ENCODE assay signal across 10 mouse cellular contexts in the genomic region with DNA sequence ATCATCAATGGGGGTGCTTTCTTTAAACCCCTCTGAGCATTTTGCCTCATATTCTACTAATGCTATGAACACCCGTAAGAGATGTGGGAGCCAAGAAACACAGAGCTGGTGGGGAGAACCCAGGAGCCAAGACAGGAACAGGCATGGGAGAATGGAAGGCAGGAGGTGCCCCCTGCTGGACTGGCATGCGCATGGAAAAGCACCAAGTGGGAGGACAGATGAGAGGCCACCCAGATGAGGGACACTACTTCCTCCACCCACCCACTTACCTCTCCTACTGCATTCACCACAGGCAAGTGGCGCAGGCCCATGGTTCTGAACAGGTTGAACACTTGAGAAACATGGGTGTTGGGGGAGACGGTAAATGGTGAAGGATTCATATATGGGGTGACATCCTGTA. TPM values are rescaled to one million over a fixed set of nuclear protein-coding genes. Genes with fewer than 3 reads are reported as not detected.
A peak's percentile ranks its signal among the peaks of the same experiment; 100 is the strongest.
DNase-seq lines count a peak whose midpoint lies in the region; ATAC-seq and TF ChIP-seq lines count a peak whose summit lies in the region.
"Had no signal": no experiment of that assay in that cellular context is flagged by ENCODE, and none has a peak within 500 bp of the region (broad histone marks: within the 10 kb centered on the region; RNA-seq: fewer than 3 reads in every experiment).

No protein-coding gene starts in this region.

- H3K4me3 ChIP-seq in layer of hippocampus, adult 2 months: no peak overlapping the region
- no peak overlapping the region for H3K4me3 ChIP-seq in stomach, postnatal 0 days (ENCODE audit: low read depth, low read length)
- H3K4me3 ChIP-seq: midbrain, embryonic 12.5 days had no signal

- no peak overlapping the region for H3K4me2 ChIP-seq in stomach, postnatal 0 days (replicated peaks; ENCODE audit: low read depth)
- H3K4me2 ChIP-seq: midbrain, embryonic 12.5 days had no signal

- H3K27ac ChIP-seq in layer of hippocampus, adult 2 months: no peak overlapping the region
- no peak overlapping the region for H3K27ac ChIP-seq in stomach, postnatal 0 days (replicated peaks)
- H3K27ac ChIP-seq: midbrain, embryonic 12.5 days had no signal

- H3K36me3 ChIP-seq in stomach, postnatal 0 days (ENCODE audit: control insufficient read depth, insufficient read depth, low read length): peaks cover 31% of the 10 kb centered on the region

- TF ChIP-seq EP300 in stomach, postnatal 0 days (optimal IDR thresholded peaks at IDR 0.05): no peak

- H3K4me1 ChIP-seq in stomach, postnatal 0 days (replicated peaks; ENCODE audit: control insufficient read depth, insufficient read depth): no peaks in the 10 kb centered on the region
- H3K4me1 ChIP-seq: midbrain, embryonic 12.5 days had no signal

- ATAC-seq in stomach, postnatal 0 days (ENCODE audit: low FRiP score, low TSS enrichment): 0 out of 2 replicates have a peak, but pooled peaks have one; percentile 19

- no peaks in the 10 kb centered on the region for H3K9me3 ChIP-seq in stomach, postnatal 0 days (ENCODE audit: control insufficient read depth, low read length)
- H3K9me3 ChIP-seq: midbrain, embryonic 12.5 days had no signal

- WGBS in stomach, postnatal 0 days: 81% methylated on average over 4 of the region's 4 CpGs

- H3K27me3 ChIP-seq in stomach, postnatal 0 days (ENCODE audit: control insufficient read depth, insufficient read depth, low read length): no peaks in the 10 kb centered on the region
- H3K27me3 ChIP-seq: midbrain, embryonic 12.5 days had no signal

- H3K9ac ChIP-seq in stomach, postnatal 0 days (ENCODE audit: low read length): no peak overlapping the region
- H3K9ac ChIP-seq: midbrain, embryonic 12.5 days had no signal

- peak; percentile 34 for DNase-seq in embryo, embryonic 10 days (ENCODE audit: low spot score)
- DNase-seq in embryo, embryonic 9.5 days (ENCODE audit: extremely low spot score): no peak
- peak; percentile 13 for DNase-seq in thymus, postnatal 25 days
- DNase-seq in thymus, postnatal 10 days (ENCODE audit: low spot score in 2 of 2): no peak
- peak; percentile 46 to 82 for DNase-seq in frontal cortex, adult 2 months (ENCODE audit: extremely low spot score in 1 of 2, low spot score in 1 of 2)
- DNase-seq in layer of hippocampus, adult 2 months (ENCODE audit: low spot score in 2 of 2): peak; percentile 63 to 75
- peak; percentile 26 for DNase-seq in lung, postnatal 14 days
- DNase-seq in stomach, postnatal 0 days (ENCODE audit: low spot score): peak; percentile 60

- TF ChIP-seq CTCF in layer of hippocampus, adult 2 months (conservative IDR thresholded peaks at IDR 0.05): peak; percentile 86
- peak; percentile 79 for TF ChIP-seq CTCF in stomach, postnatal 0 days (IDR thresholded peaks at IDR 0.05; ENCODE audit: low read depth)

RNA-seq across cellular contexts. Expression of gene Nppa, which starts 7.9 kb away (rescaled TPM):
- 13.9 and 14.6 TPM in 2 replicates for polyA plus RNA-seq in frontal cortex, adult 2 months (2012; rRNA removed)
- not detected for total RNA-seq in layer of hippocampus, adult 2 months (2021)
- 0.30 and 0.74 TPM in 2 replicates for polyA plus RNA-seq in stomach, postnatal 0 days (2015; fragmentation: Nextera tagmentation; extraction: Ambion mirVana)
- total RNA-seq: ES-E14 had no signal

RNA-seq across cellular contexts. Expression of gene Nppb, which starts 22.8 kb away (rescaled TPM):
- polyA plus RNA-seq in frontal cortex, adult 2 months (2012; rRNA removed): 0.15 and 0.16 TPM in 2 replicates
- total RNA-seq in layer of hippocampus, adult 2 months (2021): not detected
- not detected in 2 replicates for polyA plus RNA-seq in stomach, postnatal 0 days (2015; fragmentation: Nextera tagmentation; extraction: Ambion mirVana)
- polyA plus RNA-seq: midbrain, embryonic 12.5 days had no signal

RNA-seq across cellular contexts. Expression of gene Clcn6, which starts 30.2 kb away (rescaled TPM):
- polyA plus RNA-seq in frontal cortex, adult 2 months (2012; rRNA removed): 42.8 and 46.9 TPM in 2 replicates
- 10 to 100 TPM; 77.0 to 77.6 TPM for total RNA-seq in layer of hippocampus, adult 2 months (2021)
- 1.8 and 2.1 TPM in 2 replicates for polyA plus RNA-seq in stomach, postnatal 0 days (2015; fragmentation: Nextera tagmentation; extraction: Ambion mirVana)

RNA-seq across cellular contexts. Expression of gene Mthfr, which starts 30.5 kb away (rescaled TPM):
- 28.7 and 34.2 TPM in 2 replicates for polyA plus RNA-seq in frontal cortex, adult 2 months (2012; rRNA removed)
- 10 to 100 TPM; 33.5 to 37.2 TPM for total RNA-seq in layer of hippocampus, adult 2 months (2021)
- polyA plus RNA-seq in stomach, postnatal 0 days (2015; fragmentation: Nextera tagmentation; extraction: Ambion mirVana): 8.2 and 8.7 TPM in 2 replicates

Comparison
In these comparisons a context has a peak if more than half of its experiments do, and no peak if none do; other contexts are left out.
1. DNase-seq: peak in embryo, embryonic 10 days (single experiment), thymus, postnatal 25 days (single experiment), frontal cortex, adult 2 months (2 of 2), layer of hippocampus, adult 2 months (2 of 2), lung, postnatal 14 days (single experiment) and stomach, postnatal 0 days (single experiment); none in embryo, embryonic 9.5 days (single experiment) and thymus, postnatal 10 days (0 of 2).
2. RNA of gene Clcn6, which starts 30.2 kb away (polyA plus RNA-seq): 42.8 to 46.9 TPM in frontal cortex, adult 2 months; 1.8 to 2.1 TPM in stomach, postnatal 0 days; every median in the first group is over 10 times any median in the second.